Mouse (Mus musculus) T-helper 2 cell (primary cell): ENCODE measurements at regions not wholly inside any gene's neighbourhood (a gene's known extent, or its start where the extent isn't known, plus 50 kb on each side); places are given as distances from the start of the nearest gene placed in this dataset.

Experiments used
- in situ Hi-C: fragments of 300-600 bp; cut with MboI, MseI; formaldehyde crosslinking; loops from one replicate; pipeline ENCODE4 v1.15.1; 2025; ENCODE audit warnings: high pct_unique_total_duplicates

GRCm38 (mm10) chr14:24827381-24828031 is 340.6 kb downstream of the Rps24 start:
- in situ Hi-C loops = no loop called here

DNA sequence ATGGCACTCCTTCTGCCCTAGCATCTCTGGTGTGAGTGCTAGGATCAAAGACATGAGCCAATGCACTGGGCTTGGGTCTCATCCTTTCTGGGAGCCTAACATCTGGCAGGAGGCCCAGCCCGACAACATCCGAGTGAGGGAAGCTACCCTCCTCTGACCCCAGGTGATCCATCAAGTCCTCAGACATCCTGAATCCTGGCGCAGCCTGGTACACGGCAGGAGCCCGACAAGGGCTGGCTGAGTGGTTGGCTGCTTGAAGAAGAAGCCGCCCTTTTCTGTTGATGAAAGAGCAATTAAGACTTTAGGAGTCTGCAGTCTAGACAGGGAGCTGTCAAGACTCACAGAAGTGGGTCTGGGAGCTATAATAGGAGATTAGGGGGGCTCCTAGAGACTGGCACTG is 342.1 kb downstream of the Rps24 start:
- in situ Hi-C loops = no loop called here

- in situ Hi-C loops = no loop called here
These were observed 346.3 kb downstream of the Rps24 start for GRCm38 (mm10) chr14:24833211-24833610.

DNA sequence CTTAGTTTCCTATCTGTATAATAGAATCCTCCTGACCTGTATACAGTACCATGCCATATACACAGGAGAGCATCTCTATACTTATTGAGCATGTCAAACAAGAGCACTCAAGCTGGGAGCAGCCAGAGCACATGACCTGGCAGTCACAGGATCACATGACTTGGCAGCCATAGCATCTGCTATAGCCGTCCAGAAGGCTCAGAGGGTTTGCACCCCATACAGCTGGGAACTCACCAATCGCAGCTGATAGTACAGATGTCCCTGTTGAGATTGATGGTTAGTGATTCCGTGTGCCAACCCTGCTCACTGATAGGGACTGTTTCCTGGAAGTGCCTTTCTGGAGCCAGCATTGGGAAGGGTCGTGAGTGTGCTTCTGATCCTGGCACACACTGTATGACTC is 351.3 kb downstream of the Rps24 start:
- in situ Hi-C loops = no loop called here

- in situ Hi-C loops = no loop called here
These were observed 352.1 kb downstream of the Rps24 start for GRCm38 (mm10) chr14:24839056-24839455.

DNA sequence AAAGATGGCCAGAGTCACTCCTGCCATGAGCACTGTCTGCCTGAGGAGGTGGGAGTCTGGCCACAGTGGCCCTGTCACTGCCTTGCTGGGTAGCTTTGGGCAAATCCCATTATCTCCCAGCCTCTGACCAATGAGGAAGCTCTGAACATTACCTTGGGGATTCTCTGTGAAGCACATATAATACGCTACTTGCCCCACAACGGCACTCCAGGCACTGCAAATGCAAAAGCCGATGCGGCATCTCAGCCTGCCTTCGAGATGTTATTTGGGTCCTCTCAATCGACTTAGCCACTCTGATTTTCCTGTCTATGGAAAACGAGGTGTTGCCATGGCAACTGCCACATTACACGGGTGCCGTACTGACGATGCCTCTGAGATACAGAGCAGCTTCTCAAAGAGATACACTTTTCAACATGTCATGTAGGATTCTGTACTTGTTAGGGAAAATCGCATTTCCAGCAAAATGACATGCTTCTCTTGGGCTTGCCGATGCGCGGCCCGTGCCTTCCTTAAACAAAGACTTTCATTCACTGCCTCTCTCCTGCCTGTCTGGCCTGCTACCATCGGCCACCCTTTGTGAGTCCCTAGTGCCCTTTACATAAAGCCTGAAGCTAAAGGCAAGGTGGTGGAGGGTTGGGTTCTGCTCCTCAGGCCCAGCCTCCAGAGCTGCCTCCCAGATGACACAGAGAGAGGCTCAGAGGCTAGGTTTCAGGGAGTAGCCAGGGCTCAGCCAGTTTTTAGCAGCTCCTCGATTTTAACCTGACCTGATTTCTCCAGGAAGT is 355.0 kb downstream of the Rps24 start:
- in situ Hi-C loops = no loop called here

DNA sequence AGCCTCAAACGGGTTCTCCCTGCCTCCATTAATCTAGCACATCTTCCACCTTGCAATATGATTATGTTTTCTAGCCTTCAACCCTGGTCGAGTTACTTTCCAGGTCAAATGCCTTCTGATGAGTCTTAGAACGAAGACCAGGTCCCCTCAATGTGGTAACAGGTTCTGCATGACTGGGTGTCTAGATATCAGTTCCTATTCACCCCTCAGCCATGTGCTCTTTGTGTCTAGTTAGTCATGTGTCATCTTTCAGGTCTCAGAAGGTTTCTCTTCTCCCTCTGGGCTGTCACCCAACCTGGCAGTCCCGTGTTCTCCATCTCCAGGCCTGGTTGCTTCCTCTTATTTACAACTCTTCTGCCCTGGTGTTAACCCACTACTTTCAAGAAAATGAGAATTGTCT is 356.7 kb downstream of the Rps24 start:
- in situ Hi-C loops = no loop called here

DNA sequence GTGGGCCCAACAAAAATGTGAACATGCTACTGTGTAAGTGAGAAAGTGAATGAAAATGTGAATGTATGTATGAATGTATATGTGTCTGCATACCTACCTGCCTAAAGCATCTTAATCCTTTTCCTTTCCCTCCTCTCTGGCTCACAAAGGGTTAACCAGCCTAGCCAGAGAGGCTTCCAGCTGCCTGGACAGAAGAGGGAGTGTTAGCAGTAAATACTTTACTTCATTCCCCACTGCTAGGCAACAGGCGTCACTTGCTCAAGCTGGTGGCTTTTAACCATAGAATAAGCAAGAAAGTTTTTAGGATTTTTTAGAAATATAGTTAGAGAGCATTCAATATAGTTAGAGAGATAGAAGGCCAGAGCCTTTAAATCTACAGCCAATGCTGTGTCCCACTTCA is 363.6 kb downstream of the Rps24 start:
- in situ Hi-C loops = no loop called here

DNA sequence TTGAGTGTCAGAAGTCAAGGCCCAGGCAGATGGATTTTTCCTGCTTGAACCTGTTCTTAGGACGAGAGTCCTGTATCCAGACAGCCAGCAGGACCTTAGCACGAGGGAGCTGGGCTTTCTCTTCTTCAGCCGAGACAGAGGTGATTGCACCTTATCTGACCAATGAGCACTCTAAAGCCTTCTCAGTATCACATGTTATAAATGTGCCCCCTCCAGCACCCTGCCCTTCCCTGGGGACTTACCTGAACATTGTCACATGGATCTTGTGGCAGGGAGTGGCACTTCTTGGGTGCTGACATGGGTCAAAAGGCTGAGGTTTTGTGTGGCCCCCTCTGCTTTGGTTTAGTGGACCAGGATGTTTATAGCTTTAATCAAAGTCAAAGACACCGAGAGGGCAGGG is 367.5 kb downstream of the Rps24 start:
- in situ Hi-C loops = no loop called here

- in situ Hi-C loops = no loop called here
These were observed 375.2 kb downstream of the Rps24 start for GRCm38 (mm10) chr14:24862171-24862570.

DNA sequence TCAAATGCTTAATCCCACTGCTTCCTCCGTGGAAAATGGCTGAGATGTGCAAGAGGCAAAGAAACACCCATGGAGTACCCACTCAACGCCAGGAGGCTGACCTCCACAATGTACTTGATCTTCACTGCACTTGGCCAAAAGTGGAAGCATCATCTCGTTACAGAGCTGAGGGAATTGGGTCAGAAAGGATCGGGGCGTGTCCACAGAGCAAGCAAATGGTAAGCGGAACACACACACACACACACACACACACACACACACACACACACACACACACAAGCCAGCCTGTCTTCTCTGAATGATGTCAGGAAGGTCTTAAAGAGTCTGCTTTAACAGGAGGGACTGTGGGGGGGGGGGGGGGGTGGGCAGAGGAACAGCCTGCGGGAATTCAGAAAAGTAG is 375.7 kb downstream of the Rps24 start:
- in situ Hi-C loops = no loop called here

DNA sequence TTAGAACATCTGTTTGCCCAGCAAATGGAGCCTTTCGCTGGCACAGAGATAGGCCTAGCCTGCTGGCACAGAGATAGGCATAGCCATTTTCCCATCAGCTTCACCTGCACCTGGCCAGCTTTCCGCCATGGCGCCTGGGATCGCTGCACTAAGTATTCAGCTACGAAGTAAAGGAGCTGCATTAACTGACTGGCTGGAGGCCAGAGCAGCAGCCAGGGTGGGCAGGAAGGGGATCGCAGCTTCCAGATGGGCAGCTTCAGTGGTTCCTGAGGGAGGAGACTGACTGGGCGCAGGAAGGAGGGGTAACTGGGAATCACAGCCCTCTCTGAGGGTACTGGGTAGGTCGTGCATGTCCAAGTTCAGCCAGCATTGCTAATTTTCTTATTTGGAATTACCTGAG is 376.2 kb downstream of the Rps24 start:
- in situ Hi-C loops = no loop called here

- in situ Hi-C loops = no loop called here
These were observed 378.8 kb downstream of the Rps24 start for GRCm38 (mm10) chr14:24865579-24866230.

GRCm38 (mm10) chr14:24867816-24868215 is 380.9 kb downstream of the Rps24 start:
- in situ Hi-C loops = no loop called here

DNA sequence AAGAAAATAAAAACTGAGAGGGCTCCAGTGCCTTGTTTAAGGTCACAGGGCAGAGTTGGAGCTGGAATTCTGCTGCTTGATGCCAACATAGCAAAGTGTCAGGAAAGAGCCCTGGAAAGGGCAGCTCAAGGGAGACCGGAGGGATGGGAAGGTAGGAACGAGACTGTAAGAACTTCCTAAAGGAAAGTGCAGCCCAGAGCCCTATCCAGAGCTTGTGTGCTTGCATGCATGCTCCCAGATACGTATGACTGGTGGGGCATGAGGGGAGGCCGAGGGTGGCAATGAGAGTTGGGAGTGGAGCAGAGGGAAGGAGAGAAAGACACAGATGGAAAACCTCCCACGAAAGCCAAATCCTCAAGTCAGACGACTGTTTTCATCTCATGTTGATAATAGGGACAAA is 381.8 kb downstream of the Rps24 start:
- in situ Hi-C loops = no loop called here

DNA sequence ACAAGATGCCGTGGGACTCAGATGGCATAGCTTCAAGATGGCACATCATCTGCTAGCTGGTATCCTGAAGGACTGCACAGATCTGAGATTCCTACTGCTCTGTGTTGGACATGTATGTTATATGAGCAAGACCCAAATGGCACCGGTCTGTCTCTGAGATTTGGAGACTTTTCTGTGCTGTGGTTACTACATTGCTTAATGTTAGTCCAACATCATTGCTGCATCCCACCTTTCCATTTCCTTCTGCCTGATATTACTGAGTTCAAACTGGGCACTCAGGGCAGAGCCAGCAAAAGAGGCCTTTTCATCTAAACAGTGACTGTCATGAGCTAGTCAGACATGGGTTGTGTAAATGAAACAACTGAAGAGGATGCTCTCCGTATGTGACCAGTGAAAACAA is 383.3 kb downstream of the Rps24 start:
- in situ Hi-C loops = no loop called here

DNA sequence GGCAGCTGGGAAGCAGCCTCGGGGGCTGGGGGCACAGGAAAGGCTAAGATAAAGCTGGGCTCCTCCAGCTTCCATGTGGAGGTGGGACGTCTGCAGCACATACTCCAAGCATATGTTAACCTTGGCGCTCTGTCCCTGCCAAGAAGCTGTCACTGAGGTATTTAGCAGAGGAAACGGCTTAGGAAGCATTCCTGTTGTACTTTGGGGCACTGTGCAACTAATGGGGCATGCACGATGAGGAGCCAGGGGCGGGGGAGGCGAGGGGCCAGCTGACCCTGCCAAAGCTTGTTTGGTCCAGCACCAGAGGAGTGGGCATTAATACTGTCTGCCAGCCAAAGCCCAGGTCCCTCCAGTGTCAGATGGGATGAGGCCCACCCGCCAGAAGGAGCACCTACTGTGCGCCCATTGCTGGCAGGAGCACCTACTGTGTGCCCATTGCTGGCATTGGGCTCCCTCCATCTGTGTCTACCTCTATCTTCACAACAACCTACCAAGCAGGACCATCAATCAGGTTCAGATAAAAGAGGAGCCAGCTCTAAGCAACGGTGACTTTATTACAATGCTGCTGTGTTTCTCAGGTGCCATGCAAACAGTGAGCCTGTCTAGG is 384.6 kb downstream of the Rps24 start:
- in situ Hi-C loops = no loop called here

GRCm38 (mm10) chr14:24872931-24873330 is 386.0 kb downstream of the Rps24 start:
- in situ Hi-C loops = no loop called here

GRCm38 (mm10) chr14:24873406-24873805 is 386.5 kb downstream of the Rps24 start:
- in situ Hi-C loops = no loop called here

- in situ Hi-C loops = no loop called here
These were observed 387.7 kb downstream of the Rps24 start for GRCm38 (mm10) chr14:24874426-24875155.

DNA sequence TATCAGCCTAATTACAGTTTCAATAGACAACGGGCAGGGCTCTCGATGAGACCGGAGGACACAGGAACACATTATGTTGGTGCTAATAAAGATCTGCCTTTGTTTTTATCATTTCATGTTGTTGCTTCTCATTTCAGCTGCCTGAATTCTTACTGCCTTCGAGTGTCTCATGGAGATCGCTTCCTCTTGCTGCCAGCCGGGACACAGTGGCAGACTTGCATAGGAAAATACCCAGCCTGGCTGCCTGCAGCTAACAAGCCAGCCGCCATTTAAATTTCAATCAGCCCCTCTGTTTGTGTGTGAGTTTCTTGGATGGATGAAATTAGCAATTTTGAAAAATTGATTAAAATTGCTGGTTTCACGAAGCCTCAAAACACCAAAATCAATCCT is 388.2 kb downstream of the Rps24 start:
- in situ Hi-C loops = no loop called here

DNA sequence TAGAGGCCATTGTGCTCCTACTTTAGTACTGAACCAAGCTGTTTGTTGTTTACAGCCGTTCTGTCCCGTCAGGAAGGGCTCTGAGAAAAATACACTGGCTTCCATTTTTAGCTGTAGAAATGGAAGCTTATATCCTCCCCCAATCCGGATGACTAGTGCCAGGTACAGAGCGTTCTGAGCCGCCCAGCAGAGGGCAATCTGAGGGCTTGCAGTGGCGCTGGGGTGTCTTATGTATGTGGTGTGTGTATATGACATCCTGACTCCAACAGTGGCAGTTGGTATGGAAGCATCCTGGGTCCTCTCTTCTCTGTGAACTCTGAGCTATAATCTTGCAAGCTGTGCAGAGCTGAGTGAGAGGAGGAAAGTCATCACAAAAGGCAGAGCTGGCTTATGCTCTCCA is 389.0 kb downstream of the Rps24 start:
- in situ Hi-C loops = no loop called here
